Mouse (Mus musculus): Measurements from ENCODE around the gene Orai1. TPM values are rescaled to one million over a fixed set of nuclear protein-coding genes. Genes with fewer than 3 reads are reported as not detected.
A peak's percentile ranks its signal among the peaks of the same experiment; 100 is the strongest.

Orai1 gene
- polyA plus RNA-seq, 1 experiment from 2014 or later, result 16.8 TPM

- Histone ChIP-seq H3K27me3 (ENCODE audit: control insufficient read depth, insufficient read depth, low read length) (no peaks in the 10 kb centered on the region), H3K9me3 (replicated peaks; ENCODE audit: control insufficient read depth, low read length) (no peaks in the 10 kb centered on the region), H3K4me2 (ENCODE audit: low read depth, low read length) (no peak overlapping the region), H3K27ac (ENCODE audit: low read length) (peak overlapping the region; percentile 31; the same call in 1 of the 2 replicates), H3K4me3 (ENCODE audit: low read length) (no peak overlapping the region), H3K36me3 (ENCODE audit: control insufficient read depth, insufficient read depth) (no peaks in the 10 kb centered on the region), H3K4me1 (ENCODE audit: control insufficient read depth, insufficient read depth, low read length) (peaks cover 39% of the 10 kb centered on the region), H3K9ac (ENCODE audit: low read length) (no peak overlapping the region)
- no peak for ATAC-seq (replicated peaks; ENCODE audit: extremely low read depth, insufficient read depth, low FRiP score)
- 64% methylated on average over 6 of the region's 6 CpGs for WGBS
Measured at GRCm38 (mm10) chr5:123023049-123023448, 8.2 kb downstream of the Orai1 start.

GRCm38 (mm10) chr5:123024312-123024711 is 9.4 kb downstream of the Orai1 start:
- H3K4me3 ChIP-seq (ENCODE audit: low read length), result no peak overlapping the region
- no peak for ATAC-seq (replicated peaks; ENCODE audit: extremely low read depth, insufficient read depth, low FRiP score)
- 76% methylated on average over 6 of the region's 6 CpGs for WGBS
- H3K27ac ChIP-seq (ENCODE audit: low read length), result no peak overlapping the region
- no peaks in the 10 kb centered on the region for H3K9me3 ChIP-seq (replicated peaks; ENCODE audit: control insufficient read depth, low read length)
- peaks cover 30% of the 10 kb centered on the region for H3K4me1 ChIP-seq (ENCODE audit: control insufficient read depth, insufficient read depth, low read length)
- H3K4me2 ChIP-seq (ENCODE audit: low read depth, low read length), result no peak overlapping the region
- H3K9ac ChIP-seq (ENCODE audit: low read length), result no peak overlapping the region
- H3K27me3 ChIP-seq (ENCODE audit: control insufficient read depth, insufficient read depth, low read length), result no peaks in the 10 kb centered on the region
- H3K36me3 ChIP-seq (ENCODE audit: control insufficient read depth, insufficient read depth), result peaks cover 3% of the 10 kb centered on the region

DNA sequence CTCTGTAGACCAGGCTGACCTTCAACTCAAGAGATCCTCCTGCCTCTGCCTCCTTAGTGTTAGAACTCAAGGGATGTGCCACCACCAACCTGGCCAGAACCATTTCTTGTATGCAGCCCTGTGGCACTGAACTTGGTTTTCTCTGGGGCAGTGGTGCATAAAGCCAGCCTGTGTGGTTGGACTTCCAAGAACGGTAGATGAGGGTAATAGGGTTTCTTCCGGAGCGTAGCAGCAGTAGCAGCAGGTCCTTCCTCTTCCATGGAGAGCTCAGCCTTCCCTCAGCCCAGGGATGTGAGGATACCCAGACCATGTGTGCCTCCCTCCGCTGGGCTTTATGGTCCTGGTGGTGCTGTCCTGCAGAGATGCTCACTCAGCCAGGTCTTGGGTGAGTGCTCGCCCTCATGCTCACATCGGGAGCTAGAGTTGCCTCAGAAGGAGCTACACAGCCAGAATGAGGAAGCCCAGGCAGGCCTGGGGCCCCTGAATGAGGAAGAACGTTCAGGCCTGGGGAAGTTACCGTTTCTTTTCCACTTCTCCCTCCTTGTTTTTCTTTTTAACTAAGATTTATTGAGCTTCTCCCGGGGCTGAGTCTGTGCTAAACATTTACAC is 10.2 kb downstream of the Orai1 start:
- Histone ChIP-seq H3K4me3 (ENCODE audit: low read length) (no peak overlapping the region), H3K9me3 (replicated peaks; ENCODE audit: control insufficient read depth, low read length) (no peaks in the 10 kb centered on the region), H3K27me3 (ENCODE audit: control insufficient read depth, insufficient read depth, low read length) (no peaks in the 10 kb centered on the region), H3K9ac (ENCODE audit: low read length) (no peak overlapping the region; the same call in 1 of the 2 replicates), H3K27ac (ENCODE audit: low read length) (peak overlapping the region; percentile 53), H3K36me3 (ENCODE audit: control insufficient read depth, insufficient read depth) (peaks cover 8% of the 10 kb centered on the region), H3K4me2 (ENCODE audit: low read depth, low read length) (no peak overlapping the region), H3K4me1 (ENCODE audit: control insufficient read depth, insufficient read depth, low read length) (peaks cover 22% of the 10 kb centered on the region)
- 77% methylated on average over 9 of the region's 9 CpGs for WGBS
- no peak for ATAC-seq (replicated peaks; ENCODE audit: extremely low read depth, insufficient read depth, low FRiP score)

DNA sequence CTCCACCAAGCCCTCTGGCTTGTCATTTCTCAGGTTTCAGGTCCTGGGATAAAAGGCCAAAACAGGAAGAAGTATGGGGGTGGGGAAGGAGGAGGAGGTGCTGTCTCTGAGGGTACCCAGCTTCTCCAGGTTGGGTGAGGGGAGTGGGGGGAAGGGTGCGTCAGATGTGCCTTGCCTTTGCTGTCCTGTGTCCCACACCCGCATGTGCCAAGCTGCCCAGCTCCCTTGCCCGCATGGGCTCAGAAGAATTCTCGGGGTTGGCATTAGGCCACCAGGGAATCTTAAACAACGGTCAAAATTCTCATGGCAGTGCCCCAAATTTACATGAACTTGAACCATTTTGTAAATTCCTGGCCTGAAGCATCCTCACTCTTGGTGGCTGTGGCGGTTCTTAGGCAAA is 11.5 kb downstream of the Orai1 start:
- H3K9me3 ChIP-seq (replicated peaks; ENCODE audit: control insufficient read depth, low read length), result no peaks in the 10 kb centered on the region
- no peaks in the 10 kb centered on the region for H3K27me3 ChIP-seq (ENCODE audit: control insufficient read depth, insufficient read depth, low read length)
- ATAC-seq (replicated peaks; ENCODE audit: extremely low read depth, insufficient read depth, low FRiP score), result no peak
- peak overlapping the region; percentile 22 for H3K9ac ChIP-seq (ENCODE audit: low read length)
- H3K4me3 ChIP-seq (ENCODE audit: low read length), result no peak overlapping the region
- H3K36me3 ChIP-seq (ENCODE audit: control insufficient read depth, insufficient read depth), result peaks cover 13% of the 10 kb centered on the region
- no peak overlapping the region for H3K4me2 ChIP-seq (ENCODE audit: low read depth, low read length)
- H3K27ac ChIP-seq (ENCODE audit: low read length), result no peak overlapping the region
- H3K4me1 ChIP-seq (ENCODE audit: control insufficient read depth, insufficient read depth, low read length), result peaks cover 21% of the 10 kb centered on the region
- 60% methylated on average over 6 of the region's 6 CpGs for WGBS

GRCm38 (mm10) chr5:123027436-123027835 is 12.6 kb downstream of the Orai1 start:
- WGBS, result 44% methylated on average over 6 of the region's 6 CpGs
- Histone ChIP-seq H3K36me3 (ENCODE audit: control insufficient read depth, insufficient read depth) (peaks cover 21% of the 10 kb centered on the region), H3K4me3 (ENCODE audit: low read length) (no peak overlapping the region), H3K9ac (ENCODE audit: low read length) (no peak overlapping the region), H3K4me2 (ENCODE audit: low read depth, low read length) (no peak overlapping the region), H3K27ac (ENCODE audit: low read length) (0 out of 2 replicates have a peak overlapping the region, but pooled peaks have one; percentile 11), H3K9me3 (replicated peaks; ENCODE audit: control insufficient read depth, low read length) (no peaks in the 10 kb centered on the region), H3K27me3 (ENCODE audit: control insufficient read depth, insufficient read depth, low read length) (no peaks in the 10 kb centered on the region), H3K4me1 (ENCODE audit: control insufficient read depth, insufficient read depth, low read length) (peaks cover 21% of the 10 kb centered on the region)
- no peak for ATAC-seq (replicated peaks; ENCODE audit: extremely low read depth, insufficient read depth, low FRiP score)

DNA sequence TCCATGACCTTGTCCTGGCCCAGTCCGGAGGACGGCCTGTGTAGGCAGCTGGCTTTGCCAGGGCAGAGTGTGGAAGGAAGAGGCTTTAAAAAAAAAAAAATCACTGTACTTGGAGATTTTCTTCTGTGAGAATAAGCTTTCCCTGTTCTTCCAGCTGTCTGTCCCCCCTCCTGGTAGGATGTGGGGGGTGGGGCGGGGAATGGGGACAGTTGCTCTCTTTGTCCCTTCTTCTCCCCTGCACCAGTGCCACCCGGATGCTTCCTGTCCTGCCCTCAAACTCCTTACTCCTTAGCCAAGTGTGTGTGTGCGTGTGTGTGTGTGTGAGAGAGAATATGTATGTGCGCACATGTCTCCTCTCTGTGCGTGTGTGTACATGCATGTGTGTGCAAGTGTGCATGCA is 14.9 kb downstream of the Orai1 start:
- WGBS, result 81% methylated on average over 7 of the region's 7 CpGs
- H3K27ac ChIP-seq (ENCODE audit: low read length), result no peak overlapping the region
- peaks cover 15% of the 10 kb centered on the region for H3K4me1 ChIP-seq (ENCODE audit: control insufficient read depth, insufficient read depth, low read length)
- no peak for ATAC-seq (replicated peaks; ENCODE audit: extremely low read depth, insufficient read depth, low FRiP score)
- H3K9ac ChIP-seq (ENCODE audit: low read length), result no peak overlapping the region
- H3K27me3 ChIP-seq (ENCODE audit: control insufficient read depth, insufficient read depth, low read length), result no peaks in the 10 kb centered on the region
- no peak overlapping the region for H3K4me3 ChIP-seq (ENCODE audit: low read length)
- H3K9me3 ChIP-seq (replicated peaks; ENCODE audit: control insufficient read depth, low read length), result no peaks in the 10 kb centered on the region
- peaks cover 21% of the 10 kb centered on the region for H3K36me3 ChIP-seq (ENCODE audit: control insufficient read depth, insufficient read depth)
- no peak overlapping the region for H3K4me2 ChIP-seq (ENCODE audit: low read depth, low read length)

DNA sequence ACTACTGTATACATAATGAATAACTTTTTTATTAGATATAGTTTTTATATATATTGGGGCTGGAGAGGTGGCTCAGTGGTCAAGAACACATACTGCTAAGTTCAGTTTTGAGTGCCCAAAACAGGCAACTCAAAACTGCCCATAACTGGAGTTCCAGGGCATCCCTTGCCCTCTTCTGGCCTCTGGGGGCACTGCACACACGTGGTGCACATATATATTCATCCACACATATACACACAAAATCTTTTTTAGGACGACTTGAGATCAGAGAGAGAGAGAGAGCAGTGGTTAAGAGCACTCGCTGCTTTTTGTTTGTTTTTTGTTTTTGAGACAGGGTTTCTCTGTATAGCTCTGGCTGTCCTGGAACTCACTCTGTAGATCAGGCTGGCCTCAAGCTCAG is 16.4 kb downstream of the Orai1 start:
- Histone ChIP-seq H3K36me3 (ENCODE audit: control insufficient read depth, insufficient read depth) (peaks cover 21% of the 10 kb centered on the region), H3K4me3 (ENCODE audit: low read length) (no peak overlapping the region), H3K4me1 (ENCODE audit: control insufficient read depth, insufficient read depth, low read length) (peaks cover 15% of the 10 kb centered on the region), H3K9me3 (replicated peaks; ENCODE audit: control insufficient read depth, low read length) (no peaks in the 10 kb centered on the region), H3K9ac (ENCODE audit: low read length) (no peak overlapping the region), H3K27ac (ENCODE audit: low read length) (no peak overlapping the region), H3K27me3 (ENCODE audit: control insufficient read depth, insufficient read depth, low read length) (no peaks in the 10 kb centered on the region), H3K4me2 (ENCODE audit: low read depth, low read length) (no peak overlapping the region)
- no peak for ATAC-seq (replicated peaks; ENCODE audit: extremely low read depth, insufficient read depth, low FRiP score)
- WGBS, result 89% methylated on average over 3 of the region's 3 CpGs

DNA sequence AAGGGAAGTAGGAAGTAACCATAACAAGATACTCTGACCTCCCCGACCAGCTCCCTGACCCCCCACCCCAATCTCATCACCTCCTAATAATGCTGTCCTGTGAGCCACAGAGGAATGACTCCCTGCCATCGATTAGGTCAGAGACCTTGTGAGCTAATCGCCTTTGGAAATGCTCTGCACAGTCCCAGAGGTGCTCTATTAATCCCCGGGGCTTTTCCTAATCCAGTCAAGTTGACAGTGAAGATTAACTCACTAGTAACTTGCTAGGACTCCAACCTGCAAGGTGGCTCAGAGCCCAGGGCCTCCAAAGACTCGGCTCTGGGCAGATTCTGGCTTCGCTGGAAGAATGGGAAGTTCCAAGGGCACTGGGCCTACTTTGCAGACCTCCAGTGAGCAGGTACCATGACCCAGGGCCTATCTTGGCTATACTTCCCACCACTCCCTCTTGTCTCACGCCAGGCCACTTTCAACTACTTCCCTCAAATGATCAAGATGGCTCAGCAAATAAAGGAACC is 18.8 kb downstream of the Orai1 start:
- peaks cover 21% of the 10 kb centered on the region for H3K36me3 ChIP-seq (ENCODE audit: control insufficient read depth, insufficient read depth)
- no peaks in the 10 kb centered on the region for H3K27me3 ChIP-seq (ENCODE audit: control insufficient read depth, insufficient read depth, low read length)
- H3K4me3 ChIP-seq (ENCODE audit: low read length), result no peak overlapping the region
- no peak for ATAC-seq (replicated peaks; ENCODE audit: extremely low read depth, insufficient read depth, low FRiP score)
- H3K27ac ChIP-seq (ENCODE audit: low read length), result no peak overlapping the region
- H3K9me3 ChIP-seq (replicated peaks; ENCODE audit: control insufficient read depth, low read length), result no peaks in the 10 kb centered on the region
- no peak overlapping the region for H3K9ac ChIP-seq (ENCODE audit: low read length)
- WGBS, result 75% methylated on average over 7 of the region's 7 CpGs
- H3K4me2 ChIP-seq (ENCODE audit: low read depth, low read length), result no peak overlapping the region
- H3K4me1 ChIP-seq (ENCODE audit: control insufficient read depth, insufficient read depth, low read length), result peaks cover 4% of the 10 kb centered on the region

DNA sequence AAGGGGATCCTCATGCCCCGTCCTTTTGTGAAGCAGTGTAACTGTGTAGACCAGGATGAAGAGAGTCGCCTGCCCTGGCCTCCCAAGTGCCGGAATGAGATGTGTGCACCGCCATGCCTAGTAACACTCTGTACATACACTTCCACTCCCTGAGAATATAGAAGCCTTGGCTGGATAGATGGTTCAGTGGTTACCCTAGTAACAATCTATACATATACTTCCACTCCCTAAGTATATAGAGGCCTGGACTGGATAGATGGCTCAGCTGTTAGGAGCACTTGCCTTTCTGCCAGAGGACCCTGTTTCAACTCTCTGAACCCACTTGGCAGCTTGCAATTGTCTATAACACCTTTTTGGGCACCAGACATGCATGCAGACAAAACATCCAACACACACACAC is 20.2 kb downstream of the Orai1 start:
- ATAC-seq (replicated peaks; ENCODE audit: extremely low read depth, insufficient read depth, low FRiP score), result no peak
- H3K27ac ChIP-seq (ENCODE audit: low read length), result no peak overlapping the region
- WGBS, result 79% methylated on average over 4 of the region's 4 CpGs

More for the DNA sequence above, 20.2 kb downstream of the Orai1 start:
- peaks cover 4% of the 10 kb centered on the region for H3K4me1 ChIP-seq (ENCODE audit: control insufficient read depth, insufficient read depth, low read length)
- H3K4me2 ChIP-seq (ENCODE audit: low read depth, low read length), result no peak overlapping the region
- no peak overlapping the region for H3K9ac ChIP-seq (ENCODE audit: low read length)
- no peaks in the 10 kb centered on the region for H3K27me3 ChIP-seq (ENCODE audit: control insufficient read depth, insufficient read depth, low read length)
- H3K9me3 ChIP-seq (replicated peaks; ENCODE audit: control insufficient read depth, low read length), result no peaks in the 10 kb centered on the region
- H3K36me3 ChIP-seq (ENCODE audit: control insufficient read depth, insufficient read depth), result peaks cover 13% of the 10 kb centered on the region; the same call in 1 of the 2 replicates
- H3K4me3 ChIP-seq (ENCODE audit: low read length), result no peak overlapping the region
